In the genomic region with DNA sequence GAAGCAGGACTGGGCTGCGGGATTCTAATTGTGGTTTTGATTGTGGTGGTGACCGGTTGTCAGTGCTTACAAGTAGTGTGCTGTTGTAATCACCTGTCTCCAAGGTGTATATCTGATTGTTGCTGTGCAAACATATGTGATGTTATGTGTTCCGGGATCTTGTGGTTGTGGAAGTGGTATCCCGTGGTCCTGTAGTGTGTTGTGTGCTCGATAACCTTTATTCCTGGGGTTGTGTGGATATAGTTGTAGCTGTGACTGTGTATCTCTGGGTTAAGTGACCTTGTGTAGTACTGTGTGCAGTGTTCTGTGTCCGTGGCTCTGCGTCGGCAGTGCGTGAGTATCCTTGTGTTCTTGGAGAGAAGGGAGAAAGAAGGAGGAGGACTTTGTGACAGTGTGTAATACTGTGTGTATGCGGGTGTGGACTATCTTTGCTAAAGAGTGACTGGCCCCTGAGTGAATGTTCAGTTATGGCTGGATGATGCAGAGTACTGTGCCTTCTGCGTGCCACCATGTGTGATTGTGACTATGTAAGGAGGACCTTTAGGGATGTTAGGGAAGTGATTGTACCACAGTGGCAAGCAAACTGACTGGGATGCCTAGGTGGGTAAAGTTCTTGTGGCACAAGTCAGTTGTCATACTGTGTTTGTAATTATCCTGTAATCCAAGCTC, we compare ENCODE assay signal across 8 mouse cellular contexts. TPM values are rescaled to one million over a fixed set of nuclear protein-coding genes. Genes with fewer than 3 reads are reported as not detected.
DNase-seq lines count a peak whose midpoint lies in the region; ATAC-seq and TF ChIP-seq lines count a peak whose summit lies in the region.

No protein-coding gene starts in this region.

- no peak for DNase-seq in layer of hippocampus, adult 2 months (ENCODE audit: low spot score in 2 of 2)
- no peak for DNase-seq in layer of hippocampus, adult 8-10 months (ENCODE audit: low spot score in 2 of 2)
- no peak for DNase-seq in embryonic facial prominence, embryonic 11.5 days (ENCODE audit: low spot score)
- no peak for DNase-seq in intestine, embryonic 14.5 days (ENCODE audit: low spot score)
- no peak for DNase-seq in retina, postnatal 1 day
- no peak for DNase-seq in spleen, postnatal 14 days (ENCODE audit: low spot score in 2 of 2)
- DNase-seq in thymus, adult 18-20 months = no peak

- H3K4me1 ChIP-seq in embryonic facial prominence, embryonic 11.5 days (ENCODE audit: control insufficient read depth, insufficient read depth, low read length) = no peaks in the 10 kb centered on the region
- peaks cover 10% of the 10 kb centered on the region for H3K4me1 ChIP-seq in intestine, embryonic 14.5 days (replicated peaks; ENCODE audit: control insufficient read depth, insufficient read depth, low read length)

- WGBS in embryonic facial prominence, embryonic 11.5 days = 31% methylated on average over 11 of the region's 11 CpGs
- WGBS in intestine, embryonic 14.5 days = 26% methylated on average over 11 of the region's 11 CpGs

- H3K36me3 ChIP-seq in embryonic facial prominence, embryonic 11.5 days (replicated peaks; ENCODE audit: control insufficient read depth, insufficient read depth, low read depth, low read length) = peaks cover 8% of the 10 kb centered on the region
- H3K36me3 ChIP-seq in intestine, embryonic 14.5 days (ENCODE audit: control insufficient read depth, insufficient read depth, low read length) = peaks cover 13% of the 10 kb centered on the region
- H3K36me3 ChIP-seq in myocyte (ENCODE audit: control insufficient read depth, insufficient read depth) = peaks cover 5% of the 10 kb centered on the region

- ATAC-seq in embryonic facial prominence, embryonic 11.5 days (replicated peaks; ENCODE audit: insufficient number of reproducible peaks, low FRiP score, low TSS enrichment, low read depth) = no peak; the same call in 1 of the 2 replicates
- no peak for ATAC-seq in intestine, embryonic 14.5 days (replicated peaks; ENCODE audit: low FRiP score, low TSS enrichment, low read depth)

- peaks cover 10% of the 10 kb centered on the region; the same call in 1 of the 2 replicates for H3K9me3 ChIP-seq in embryonic facial prominence, embryonic 11.5 days (replicated peaks; ENCODE audit: control insufficient read depth, low read length)
- H3K9me3 ChIP-seq in intestine, embryonic 14.5 days (ENCODE audit: control insufficient read depth, low read length) = peaks cover 17% of the 10 kb centered on the region

- H3K79me2 ChIP-seq in myocyte (ENCODE audit: control insufficient read depth, insufficient read depth) = peaks cover 40% of the 10 kb centered on the region

- peak overlapping the region; percentile 99 for H3K27ac ChIP-seq in layer of hippocampus, adult 2 months
- H3K27ac ChIP-seq in embryonic facial prominence, embryonic 11.5 days (replicated peaks; ENCODE audit: low read depth, low read length) = no peak overlapping the region
- H3K27ac ChIP-seq in intestine, embryonic 14.5 days (ENCODE audit: low read depth) = peak overlapping the region; percentile 91; the same call in 1 of the 2 replicates

- no peaks in the 10 kb centered on the region for H3K27me3 ChIP-seq in embryonic facial prominence, embryonic 11.5 days (ENCODE audit: control insufficient read depth, insufficient read depth, low read length)
- H3K27me3 ChIP-seq in intestine, embryonic 14.5 days (replicated peaks; ENCODE audit: control insufficient read depth, insufficient read depth, low read length) = no peaks in the 10 kb centered on the region
- no peaks in the 10 kb centered on the region for H3K27me3 ChIP-seq in myocyte (ENCODE audit: control insufficient read depth, insufficient read depth, insufficient read length)

- peak overlapping the region; percentile 70 for H3ac ChIP-seq in myocyte (ENCODE audit: control insufficient read depth, insufficient read length)

- TF ChIP-seq POLR2A in myocyte (IDR thresholded peaks at IDR 0.05; ENCODE audit: insufficient read length, low read depth) = no peak

- H3K4me3 ChIP-seq in layer of hippocampus, adult 2 months = peak overlapping the region; percentile 69
- H3K4me3 ChIP-seq in embryonic facial prominence, embryonic 11.5 days (ENCODE audit: low read depth, low read length) = peak overlapping the region; percentile 68
- peak overlapping the region; percentile 75 for H3K4me3 ChIP-seq in intestine, embryonic 14.5 days (ENCODE audit: low read depth, low read length)
- peak overlapping the region; percentile 72 for H3K4me3 ChIP-seq in myocyte

- TF ChIP-seq CTCF in layer of hippocampus, adult 2 months (conservative IDR thresholded peaks at IDR 0.05) = no peak

- H3K9ac ChIP-seq in embryonic facial prominence, embryonic 11.5 days (replicated peaks; ENCODE audit: low read length) = peak overlapping the region; percentile 83
- peak overlapping the region; percentile 93 for H3K9ac ChIP-seq in intestine, embryonic 14.5 days (ENCODE audit: low read length)

- peak overlapping the region; percentile 44 for H3K4me2 ChIP-seq in embryonic facial prominence, embryonic 11.5 days (ENCODE audit: low read depth, low read length)
- H3K4me2 ChIP-seq in intestine, embryonic 14.5 days (ENCODE audit: low read length) = peak overlapping the region; percentile 76
- H3K4me2 ChIP-seq in myocyte (ENCODE audit: low read depth) = peak overlapping the region; percentile 96

TF ChIP-seq in myocyte, 11 proteins besides CTCF, POLR2A, EP300 and RAD21:
- TF ChIP-seq MYOG (IDR thresholded peaks at IDR 0.05; ENCODE audit: control insufficient read depth in 1 of 3, insufficient read depth in 1 of 3, insufficient read length in 2 of 3, low read depth in 2 of 3) (no peak), SRF (IDR thresholded peaks at IDR 0.05; ENCODE audit: control insufficient read depth, insufficient read length, low read depth) (no peak), TCF3 (IDR thresholded peaks at IDR 0.05; ENCODE audit: insufficient read length, low read depth) (no peak)
TF ChIP-seq in myocyte: peak in this region for 0.

RNA-seq across cellular contexts. Expression of gene Zfp146, which starts 0.9 kb away (rescaled TPM):
- total RNA-seq in layer of hippocampus, adult 2 months (2021) = 10 to 100 TPM; 48.9 to 52.0 TPM
- 10 to 100 TPM; 49.0 to 54.7 (median 50.3) TPM for total RNA-seq in layer of hippocampus, adult 8-10 months (2022)
- polyA plus RNA-seq in embryonic facial prominence, embryonic 11.5 days (2014; fragmentation: Nextera tagmentation; extraction: Ambion mirVana) = 19.8 and 23.0 TPM in 2 replicates
- 16.0 and 16.3 TPM in 2 replicates for polyA plus RNA-seq in intestine, embryonic 14.5 days (2014; fragmentation: Nextera tagmentation; extraction: Ambion mirVana)
- polyA plus RNA-seq in myocyte (2012; fragmentation: generic; extraction: Trizol) = 13.2 TPM

RNA-seq across cellular contexts. Expression of gene Cox7a1, which starts 13.5 kb away (rescaled TPM):
- 1 to 10 TPM; 3.5 to 5.9 TPM for total RNA-seq in layer of hippocampus, adult 2 months (2021)
- total RNA-seq in layer of hippocampus, adult 8-10 months (2022) = 1 to 10 TPM; 4.4 to 6.9 (median 5.1) TPM
- polyA plus RNA-seq in embryonic facial prominence, embryonic 11.5 days (2014; fragmentation: Nextera tagmentation; extraction: Ambion mirVana) = 2.4 and 3.0 TPM in 2 replicates
- 5.8 and 11.3 TPM in 2 replicates for polyA plus RNA-seq in intestine, embryonic 14.5 days (2014; fragmentation: Nextera tagmentation; extraction: Ambion mirVana)
- polyA plus RNA-seq in myocyte (2012; fragmentation: generic; extraction: Trizol) = 112 TPM

RNA-seq across cellular contexts. Expression of gene Capns1, which starts 28.2 kb away (rescaled TPM):
- total RNA-seq in layer of hippocampus, adult 2 months (2021) = 100 to 1,000 TPM; 213 to 224 TPM
- total RNA-seq in layer of hippocampus, adult 8-10 months (2022) = 100 to 1,000 TPM; 196 to 240 (median 227) TPM
- 56.8 and 56.9 TPM in 2 replicates for polyA plus RNA-seq in embryonic facial prominence, embryonic 11.5 days (2014; fragmentation: Nextera tagmentation; extraction: Ambion mirVana)
- polyA plus RNA-seq in intestine, embryonic 14.5 days (2014; fragmentation: Nextera tagmentation; extraction: Ambion mirVana) = 81.9 and 85.4 TPM in 2 replicates
- polyA plus RNA-seq in myocyte (2012; fragmentation: generic; extraction: Trizol) = 622 TPM

RNA-seq across cellular contexts. Expression of gene Zfp382, which starts 48.7 kb away (rescaled TPM):
- total RNA-seq in layer of hippocampus, adult 2 months (2021) = 10 to 100 TPM; 30.1 to 37.5 TPM
- 10 to 100 TPM; 28.6 to 34.1 (median 31.2) TPM for total RNA-seq in layer of hippocampus, adult 8-10 months (2022)
- 5.9 and 6.2 TPM in 2 replicates for polyA plus RNA-seq in embryonic facial prominence, embryonic 11.5 days (2014; fragmentation: Nextera tagmentation; extraction: Ambion mirVana)
- polyA plus RNA-seq in intestine, embryonic 14.5 days (2014; fragmentation: Nextera tagmentation; extraction: Ambion mirVana) = 4.2 and 5.8 TPM in 2 replicates
- polyA plus RNA-seq in myocyte (2012; fragmentation: generic; extraction: Trizol) = 1.1 TPM

Comparison
In these comparisons a context has a peak if more than half of its experiments do, and no peak if none do; other contexts are left out.
1. H3K4me2 ChIP-seq: peak in every context shown above with its lines; median percentile 96 in myocyte; 76 in intestine, embryonic 14.5 days; 44 in embryonic facial prominence, embryonic 11.5 days.